Mouse (Mus musculus) neutrophil, adult 5-6 weeks (primary cell): ENCODE measurements at regions not wholly inside any gene's neighbourhood (a gene's known extent, or its start where the extent isn't known, plus 50 kb on each side); places are given as distances from the start of the nearest gene placed in this dataset.
A peak's percentile ranks its signal among the peaks of the same experiment; 100 is the strongest.

ENCODE experiments used
- ATAC-seq: fragments of 151-379, 151-347 bp; 2 replicates; pipeline ENCODE4 v1.8.0; 2017; ENCODE audit warnings: mild to moderate bottlenecking, moderate TSS enrichment; ENCODE audit not compliant: insufficient number of reproducible peaks, poor library complexity, low FRiP score, severe bottlenecking; ENCODE audit errors: extremely low read depth

DNA sequence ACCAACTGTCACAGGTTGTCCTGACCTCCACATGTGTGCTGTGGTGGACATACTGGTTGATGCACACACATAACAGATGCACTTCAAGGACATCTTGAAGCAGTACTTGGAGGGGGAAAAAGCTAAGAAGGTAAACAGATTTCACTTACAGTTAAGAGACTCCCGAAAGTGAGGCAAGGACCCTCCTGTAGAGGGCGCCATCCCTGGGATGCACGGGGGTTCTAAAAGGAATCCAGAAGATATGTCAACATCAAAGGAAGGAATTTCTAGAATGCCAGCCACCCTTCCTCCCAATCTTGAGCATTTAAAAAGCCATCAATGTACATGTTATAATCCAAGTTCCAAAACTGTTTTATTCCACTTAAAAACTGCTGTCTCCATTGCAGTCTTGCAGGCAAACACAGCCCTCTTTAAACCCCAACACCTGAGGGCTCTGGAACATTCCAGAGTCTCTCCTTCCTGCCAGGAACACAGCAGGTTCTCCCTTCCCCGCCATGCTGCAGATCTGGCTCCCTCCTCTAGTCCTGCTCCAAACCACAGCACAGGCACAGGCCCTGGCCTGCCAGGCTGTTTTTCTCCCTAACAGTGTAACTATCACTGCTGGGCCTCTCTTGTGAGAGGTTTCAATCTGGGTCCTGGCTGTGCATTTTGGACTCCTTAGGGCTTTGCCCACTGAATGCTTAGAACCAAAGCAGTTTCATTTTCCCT is 200.8 kb upstream of the Mkln1 start:
- ATAC-seq: no peak

GRCm38 (mm10) chr6:31198340-31198739 is 200.2 kb upstream of the Mkln1 start:
- no peak for ATAC-seq

DNA sequence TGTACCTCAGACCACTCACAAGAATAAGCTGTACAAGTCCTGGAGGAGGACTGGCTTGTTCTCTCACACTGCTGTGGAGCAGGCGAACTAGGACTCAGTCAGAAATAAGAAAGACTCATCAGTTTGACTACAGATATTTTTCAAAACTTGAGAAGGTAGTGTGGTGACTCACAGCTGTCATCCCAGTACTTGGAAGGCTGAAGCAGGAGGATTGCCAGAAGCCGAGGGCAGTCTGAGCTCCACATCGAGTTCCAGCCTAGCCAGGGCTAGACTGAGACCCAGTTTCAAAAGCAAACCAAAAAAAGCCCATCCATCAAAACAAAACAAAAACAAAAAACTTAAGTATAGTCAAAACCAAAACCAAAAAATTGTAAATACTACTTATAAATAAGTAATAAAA is 197.8 kb upstream of the Mkln1 start:
- no peak for ATAC-seq

DNA sequence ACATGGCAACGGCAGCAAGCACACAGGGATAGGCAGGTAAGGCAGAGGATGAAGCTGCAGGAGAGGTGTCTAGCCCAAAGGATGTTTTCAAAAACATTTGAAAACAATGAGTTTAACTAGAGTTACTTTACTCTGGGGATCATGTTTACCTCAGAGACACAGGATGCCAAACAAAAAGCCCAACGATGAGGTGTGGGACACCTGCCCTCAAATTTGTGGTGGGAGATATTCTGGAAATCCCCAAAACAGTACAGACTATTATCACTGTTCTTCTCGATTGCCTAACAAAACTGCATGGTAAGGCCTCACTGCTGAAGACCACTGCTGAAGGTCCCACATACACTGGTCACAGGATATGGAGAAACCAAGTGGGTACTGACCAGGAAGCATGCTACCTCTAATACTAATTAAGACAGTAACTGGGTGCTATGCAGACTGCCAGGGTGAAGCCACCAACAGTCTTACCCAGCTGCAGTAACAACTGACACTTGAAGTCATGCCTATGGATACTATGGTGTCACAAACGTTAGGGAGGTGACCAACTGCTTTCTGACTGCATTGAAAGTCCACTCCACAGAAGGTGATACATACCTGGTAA is 197.1 kb upstream of the Mkln1 start:
- ATAC-seq: no peak

- ATAC-seq: no peak
Observed at GRCm38 (mm10) chr6:31202594-31202993, 195.9 kb upstream of the Mkln1 start.

- no peak for ATAC-seq
Observed at GRCm38 (mm10) chr6:31204434-31204833, 194.1 kb upstream of the Mkln1 start.

DNA sequence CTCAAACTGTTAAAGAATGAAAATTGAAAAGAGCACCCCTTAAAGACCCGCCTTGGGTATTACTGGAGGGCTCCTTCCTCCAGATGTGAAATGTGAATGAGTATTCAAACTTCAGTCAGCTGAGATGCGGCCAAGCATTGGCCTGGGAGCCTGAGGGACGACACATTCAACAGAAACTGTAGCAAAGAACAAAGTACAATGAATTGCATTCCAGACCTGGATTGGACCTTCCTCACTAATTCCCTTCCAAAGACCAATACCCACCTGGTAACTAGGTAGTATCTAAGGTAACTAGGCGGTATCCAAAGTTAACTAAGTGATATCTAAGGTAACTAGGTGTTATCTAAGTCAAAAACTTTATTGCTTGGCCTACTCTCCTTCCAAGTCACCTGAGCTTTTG is 193.7 kb upstream of the Mkln1 start:
- no peak for ATAC-seq

GRCm38 (mm10) chr6:31206106-31206505 is 192.4 kb upstream of the Mkln1 start:
- no peak for ATAC-seq

- ATAC-seq: no peak
Observed at GRCm38 (mm10) chr6:31207231-31207630, 191.3 kb upstream of the Mkln1 start.

DNA sequence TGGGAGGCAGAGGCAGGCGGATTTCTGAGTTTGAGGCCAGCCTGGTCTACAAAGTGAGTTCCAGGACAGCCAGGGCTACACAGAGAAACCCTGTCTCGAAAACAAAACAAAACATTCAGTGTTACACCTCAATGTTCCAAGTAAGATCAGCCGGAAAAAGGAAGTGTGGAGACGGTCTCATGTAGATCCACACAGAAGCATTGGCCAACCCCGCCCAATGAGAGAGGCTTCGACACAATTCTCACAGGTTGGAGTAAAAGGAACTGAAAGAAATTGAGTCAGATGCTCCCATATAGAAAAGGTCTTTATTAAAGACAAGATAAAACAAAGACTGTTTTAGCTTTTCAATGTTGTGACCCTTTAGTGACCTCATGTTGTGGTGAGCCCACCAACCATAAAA is 190.3 kb upstream of the Mkln1 start:
- no peak for ATAC-seq

- ATAC-seq: peak; percentile 31; the same call in 1 of the 2 replicates
Observed at GRCm38 (mm10) chr6:31209411-31210139, 189.0 kb upstream of the Mkln1 start.

DNA sequence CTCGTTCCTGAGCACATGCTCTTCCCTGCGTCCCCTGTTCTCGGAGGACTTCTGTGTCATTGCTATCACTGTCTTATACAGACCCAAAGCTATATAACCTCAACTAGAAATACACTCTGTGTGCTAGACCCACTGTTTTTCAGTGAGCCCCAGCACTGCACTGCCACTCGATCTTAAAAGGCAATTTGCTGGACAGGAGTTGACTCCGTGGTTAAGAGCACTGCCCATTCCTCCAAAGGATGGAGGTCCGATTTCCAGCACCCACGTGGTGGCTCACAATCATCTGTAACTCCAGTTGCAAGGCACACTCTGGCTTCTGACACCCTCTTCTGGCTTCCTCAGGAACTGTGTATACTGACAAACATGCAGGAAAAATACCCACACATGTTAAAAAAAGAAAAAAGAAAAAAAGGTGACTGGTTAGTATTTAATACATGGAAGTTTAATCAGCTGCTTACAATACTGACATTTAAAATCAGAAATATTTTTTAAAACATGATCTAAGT is 188.3 kb upstream of the Mkln1 start:
- no peak for ATAC-seq

DNA sequence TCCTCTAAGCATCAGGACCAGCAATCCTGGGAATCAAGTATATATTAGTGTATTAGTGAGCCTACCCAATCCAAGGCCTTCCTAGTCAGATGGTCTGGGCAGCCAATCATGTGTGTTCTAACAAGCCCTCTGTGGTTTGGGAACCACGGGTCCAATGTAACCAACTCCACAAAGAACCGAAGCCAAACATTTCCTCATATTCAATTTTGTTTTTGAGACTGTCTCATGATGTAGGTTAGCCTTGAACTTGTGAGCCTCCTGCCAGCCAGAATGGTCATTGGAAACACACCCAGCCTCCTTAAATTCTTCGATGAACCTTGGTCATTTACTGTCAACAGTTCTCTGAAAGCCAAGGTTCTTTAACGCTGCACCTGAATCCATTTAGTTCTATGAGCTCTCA is 187.4 kb upstream of the Mkln1 start:
- ATAC-seq: no peak

DNA sequence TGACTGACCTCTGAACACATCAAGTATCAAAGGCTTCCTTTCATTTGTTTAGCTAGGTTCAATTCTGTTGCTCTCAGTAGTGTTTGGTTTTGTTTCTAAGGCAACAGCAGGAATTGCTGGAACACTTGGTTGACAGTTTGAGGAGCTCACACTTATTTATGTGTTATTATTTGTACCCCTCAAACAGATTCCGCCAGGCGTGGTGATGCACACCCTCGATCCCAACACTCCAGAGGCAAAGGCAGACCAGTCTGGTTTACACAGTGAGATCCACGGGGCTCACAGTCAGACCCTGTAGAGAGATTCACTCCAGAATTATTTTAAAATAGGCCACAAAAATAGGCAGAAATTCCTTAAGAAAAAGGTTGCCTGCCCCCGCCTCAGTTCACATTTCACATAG is 186.9 kb upstream of the Mkln1 start:
- no peak for ATAC-seq

- no peak for ATAC-seq
Observed at GRCm38 (mm10) chr6:31212080-31212479, 186.5 kb upstream of the Mkln1 start.

DNA sequence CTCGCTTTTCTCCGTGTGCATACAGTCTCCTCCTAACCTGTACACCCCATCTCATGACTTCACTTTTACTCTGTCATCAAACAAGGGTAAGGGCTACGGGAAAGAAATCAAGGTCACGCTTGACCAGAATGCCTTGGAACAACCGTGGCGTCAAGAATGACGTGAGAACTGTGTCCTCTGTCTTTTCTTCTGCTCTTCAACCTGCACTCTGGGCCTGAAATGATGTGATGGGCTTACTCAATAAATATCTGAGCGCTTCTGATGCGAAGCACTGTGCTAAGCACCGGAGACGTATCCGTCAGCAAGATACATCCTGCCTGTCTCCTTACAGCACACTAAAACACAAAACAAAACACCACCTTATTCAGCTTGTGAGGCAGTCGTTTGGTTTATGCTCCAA is 185.8 kb upstream of the Mkln1 start:
- ATAC-seq: no peak

- no peak for ATAC-seq
Observed at GRCm38 (mm10) chr6:31213161-31213560, 185.4 kb upstream of the Mkln1 start.

DNA sequence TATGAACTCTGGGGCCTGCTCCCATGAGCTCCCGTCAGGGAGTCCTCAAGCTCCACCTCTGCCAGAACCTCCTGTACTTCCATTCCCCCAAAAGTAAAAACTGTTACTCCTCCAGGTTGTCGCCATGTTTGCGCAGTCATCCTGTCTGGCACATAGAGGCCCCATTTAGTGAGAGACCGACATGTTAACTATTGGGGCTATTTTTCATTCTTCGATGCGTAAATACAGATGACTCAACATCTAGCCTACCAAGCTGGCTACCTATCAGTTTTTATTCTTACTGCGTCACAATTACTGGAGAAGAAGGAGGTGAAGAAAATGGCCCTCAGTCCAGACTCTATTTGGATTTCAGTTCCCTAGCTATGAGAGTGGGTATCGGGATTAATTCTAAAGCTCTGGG is 182.9 kb upstream of the Mkln1 start:
- ATAC-seq: no peak

DNA sequence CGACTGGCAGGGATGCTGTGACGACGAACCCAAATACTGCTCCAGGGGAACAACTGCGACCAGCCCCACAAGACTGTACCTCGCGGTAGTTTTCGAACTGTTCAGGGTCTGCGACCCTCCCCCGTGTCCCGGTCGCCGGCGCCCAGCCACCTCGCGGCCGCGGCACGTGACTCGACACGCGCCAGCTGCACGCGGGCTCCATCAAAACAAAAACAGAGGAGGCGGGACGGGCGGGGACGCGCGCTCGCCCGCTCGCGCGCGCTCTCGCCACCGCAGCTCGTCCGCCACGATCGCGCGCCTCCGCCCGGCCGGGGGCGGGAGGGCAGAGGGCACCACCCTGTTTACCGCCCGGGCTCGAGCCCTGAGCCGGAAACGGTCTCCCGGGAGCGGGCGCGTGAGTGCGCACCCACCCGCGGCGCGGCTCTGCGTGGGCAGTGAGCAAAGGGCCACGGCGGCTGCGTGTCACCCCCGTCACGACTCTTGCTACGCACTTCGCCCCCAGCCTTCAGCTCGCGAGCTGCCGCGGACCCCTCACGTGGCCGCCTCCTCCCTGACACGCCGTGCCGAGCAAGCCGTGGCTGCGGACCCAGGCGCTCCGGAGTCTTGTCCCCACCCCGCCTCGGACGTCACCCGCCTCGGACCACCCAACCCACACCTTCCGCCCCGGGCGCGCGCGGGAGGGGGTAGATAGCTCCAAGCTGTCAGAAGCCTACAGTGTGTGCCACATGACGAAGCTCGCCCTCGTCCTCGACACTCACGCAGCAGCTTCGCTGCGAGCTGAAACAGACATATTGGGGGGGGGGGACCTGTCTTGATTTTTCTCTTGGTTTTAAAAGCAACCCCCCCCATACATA is 182.1 kb upstream of the Mkln1 start:
- peak; percentile 54 for ATAC-seq
